Mouse (Mus musculus) hindbrain, embryonic 12.5 days (tissue): ENCODE results near the gene Eif4enif1. TPM values are rescaled to one million over a fixed set of nuclear protein-coding genes. Genes with fewer than 3 reads are reported as not detected.

Experiments
- ATAC-seq: fragments of 200-750 bp; cut with Nextera tagmentation; 2 replicates; pipeline ENCODE4 v1.8.0; 2017; ENCODE audit warnings: moderate TSS enrichment; ENCODE audit not compliant: low FRiP score
- H3K27ac ChIP-seq: fragments of 300-500 bp; sonication (generic); 2 replicates; pipeline ENCODE4 v1.5.1; 2016; ENCODE audit warnings: mild to moderate bottlenecking
- H3K27me3 ChIP-seq: fragments of 300-500 bp; sonication (generic); 2 replicates; pipeline ENCODE4 v1.6.1; 2016; ENCODE audit warnings: mild to moderate bottlenecking
- H3K36me3 ChIP-seq: fragments of 300-500 bp; sonication (generic); 2 replicates; pipeline ENCODE4 v1.6.1; 2016; ENCODE audit warnings: mild to moderate bottlenecking
- H3K4me1 ChIP-seq: fragments of 300-500 bp; sonication (generic); 2 replicates; pipeline ENCODE4 v1.6.1; 2016
- H3K4me2 ChIP-seq: fragments of 300-500 bp; sonication (generic); replicated peaks from 2 replicates; pipeline ENCODE4 v1.6.1; 2016; ENCODE audit warnings: mild to moderate bottlenecking
- H3K4me3 ChIP-seq: fragments of 300-500 bp; sonication (generic); 2 replicates; pipeline ENCODE4 v1.5.1; 2016; ENCODE audit warnings: mild to moderate bottlenecking
- H3K9ac ChIP-seq: fragments of 300-500 bp; sonication (generic); 2 replicates; pipeline ENCODE4 v1.6.1; 2016; ENCODE audit warnings: mild to moderate bottlenecking, moderate library complexity
- H3K9me3 ChIP-seq: fragments of 300-500 bp; sonication (generic); replicated peaks from 2 replicates; pipeline ENCODE4 v1.6.1; 2016; ENCODE audit warnings: mild to moderate bottlenecking
- WGBS: fragments of 180-500 bp; shearing (Covaris S2); methylation state at CpG from one replicate; pipeline ENCODE4 v1.1.7; 2016; 5-methylcytosine and 5-hydroxymethylcytosine counted together
- polyA plus RNA-seq: library from polyadenylated mRNA; unstranded; fragments of >200 nt; fragmentation: Nextera tagmentation; extraction: Ambion mirVana; gene quantifications from 2 replicates; pipeline ENCODE4 v1.2.1, GENCODE M21; 2016

Eif4enif1 gene
- polyA plus RNA-seq, 1 experiment from 2014 or later: 58.8 TPM

DNA sequence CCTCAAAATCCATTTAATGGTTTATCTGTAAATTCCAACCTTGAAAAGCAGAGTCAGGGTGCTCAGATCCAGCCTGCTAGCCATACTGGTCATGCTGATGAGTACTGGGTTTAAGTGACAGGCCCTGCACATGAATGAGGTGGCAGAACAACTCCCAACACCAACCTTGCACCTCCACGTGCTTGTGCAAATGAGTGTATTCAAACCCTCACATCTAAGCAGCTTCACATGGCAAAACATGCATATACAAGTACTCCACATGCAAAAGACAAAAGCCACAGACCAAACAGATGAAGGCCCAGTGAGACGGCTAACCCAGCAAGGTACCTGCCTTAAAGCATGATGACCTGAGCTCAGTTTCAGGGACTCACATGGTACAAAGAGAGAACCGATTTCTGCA lies 83.7 kb downstream of the Eif4enif1 start:
- 84% methylated on average over 3 of the region's 3 CpGs for WGBS

DNA sequence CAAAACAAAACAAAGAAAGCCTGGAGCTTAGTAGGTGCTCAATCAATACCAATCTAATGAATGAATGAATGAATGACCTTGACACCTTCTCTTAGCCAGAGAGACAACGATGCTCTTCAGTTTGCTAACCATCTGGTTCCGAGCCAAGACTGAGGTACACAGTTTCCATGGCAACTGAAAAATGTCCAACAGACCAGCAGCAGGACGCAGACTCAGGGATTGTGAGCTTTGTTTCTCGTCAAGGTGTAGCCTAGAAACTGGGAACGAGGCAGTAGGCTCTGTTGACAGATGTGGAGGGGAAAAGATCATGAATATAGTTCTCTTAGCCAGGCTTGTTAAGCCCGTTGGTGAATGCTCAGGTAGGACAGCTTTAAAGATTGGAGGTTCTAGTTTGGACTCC lies 84.9 kb downstream of the Eif4enif1 start:
- 0 out of 2 replicates have a peak overlapping the region, but pooled peaks have one; percentile 23 for H3K27ac ChIP-seq

More for the DNA sequence above, 83.7 kb downstream of the Eif4enif1 start:
- no peaks in the 10 kb centered on the region for H3K27me3 ChIP-seq
- no peak overlapping the region for H3K27ac ChIP-seq
- no peak for ATAC-seq
- no peak overlapping the region for H3K4me3 ChIP-seq
- H3K9ac ChIP-seq: no peak overlapping the region
- peaks cover 13% of the 10 kb centered on the region for H3K4me1 ChIP-seq
- peaks cover 5% of the 10 kb centered on the region for H3K9me3 ChIP-seq
- no peak overlapping the region for H3K4me2 ChIP-seq
- no peaks in the 10 kb centered on the region for H3K36me3 ChIP-seq

DNA sequence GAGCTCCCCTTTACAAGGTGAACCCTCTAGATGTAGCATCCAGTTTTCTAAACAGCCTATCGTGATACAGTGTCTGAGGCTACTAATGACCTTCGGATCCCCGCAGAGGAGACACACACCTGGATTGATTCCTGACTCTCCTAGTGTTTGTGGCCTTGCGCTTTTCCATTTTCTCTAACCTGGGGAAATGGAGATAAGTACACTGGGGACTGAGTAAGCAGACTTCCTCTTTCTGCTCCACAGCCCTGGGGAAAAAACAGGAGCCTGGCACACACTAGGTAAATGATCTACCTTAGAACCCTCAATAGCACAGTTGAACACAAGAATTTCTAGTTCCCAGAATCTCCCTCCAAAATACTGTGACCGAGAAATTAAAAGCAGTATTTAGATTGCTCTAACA lies 85.7 kb downstream of the Eif4enif1 start:
- no peak for ATAC-seq
- 68% methylated on average over 5 of the region's 5 CpGs for WGBS
- Histone ChIP-seq H3K4me2 (peak overlapping the region; percentile 99), H3K36me3 (no peaks in the 10 kb centered on the region), H3K4me1 (peaks cover 16% of the 10 kb centered on the region), H3K27me3 (no peaks in the 10 kb centered on the region), H3K4me3 (no peak overlapping the region), H3K9ac (peak overlapping the region; percentile 96; the same call in 1 of the 2 replicates), H3K27ac (0 out of 2 replicates have a peak overlapping the region, but pooled peaks have one; percentile 100), H3K9me3 (no peaks in the 10 kb centered on the region)

More for the DNA sequence above, 84.9 kb downstream of the Eif4enif1 start:
- H3K4me1 ChIP-seq: peaks cover 13% of the 10 kb centered on the region
- no peak for ATAC-seq
- no peaks in the 10 kb centered on the region for H3K36me3 ChIP-seq
- no peaks in the 10 kb centered on the region for H3K9me3 ChIP-seq
- H3K9ac ChIP-seq: no peak overlapping the region
- no peak overlapping the region for H3K4me3 ChIP-seq
- 31% methylated on average over 6 of the region's 6 CpGs for WGBS
- no peaks in the 10 kb centered on the region for H3K27me3 ChIP-seq
- no peak overlapping the region for H3K4me2 ChIP-seq

DNA sequence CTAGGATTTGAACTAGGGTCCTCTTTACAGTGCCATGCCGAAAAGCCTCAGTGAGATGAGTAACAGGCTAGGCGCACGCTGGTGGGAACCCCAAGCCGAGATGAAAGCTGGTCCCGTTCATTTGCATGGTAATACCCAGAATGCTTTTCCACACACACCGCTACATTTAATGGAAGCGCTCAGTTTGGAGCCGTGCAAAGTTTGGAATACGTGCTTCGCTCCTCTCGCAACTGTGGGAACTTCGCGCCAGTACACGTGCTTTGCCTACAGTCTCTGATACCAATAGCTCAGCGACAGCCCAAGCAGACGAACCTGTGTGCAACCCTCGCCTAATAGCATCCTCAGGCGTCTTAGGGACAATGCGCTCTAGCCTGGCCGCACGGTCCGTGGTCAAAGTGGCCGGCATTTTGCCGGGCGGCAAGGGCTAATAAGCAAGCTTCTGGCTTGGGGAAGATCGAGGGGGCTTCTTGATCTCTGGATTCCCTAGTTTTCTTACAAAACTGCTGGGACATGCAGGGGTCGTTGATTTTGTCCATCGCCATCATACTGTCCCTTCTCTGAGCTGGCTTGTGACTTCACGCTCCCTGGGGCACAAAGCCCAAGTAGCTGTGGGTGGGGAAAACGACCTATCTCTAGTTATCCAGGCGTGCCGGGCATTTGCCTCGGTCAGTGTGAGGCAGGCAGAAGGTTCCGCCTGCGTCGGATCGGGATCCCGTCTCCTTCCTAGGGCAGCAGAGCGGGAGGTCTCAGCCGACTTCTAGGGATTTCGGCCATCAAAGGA lies 86.5 kb downstream of the Eif4enif1 start, which contains the start of gene Patz1:
TSS of gene Patz1 (plus strand) at position 354 of the 781 bp plus-strand sequence.
- Histone ChIP-seq H3K4me2 (peak within 1 kb of the TSS; percentile 99), H3K27me3 (no peaks in the 10 kb centered on the region), H3K4me1 (peaks cover 24% of the 10 kb centered on the region), H3K4me3 (peak within 1 kb of the TSS; percentile 92), H3K36me3 (no peaks in the 10 kb centered on the region), H3K27ac (peak within 1 kb of the TSS; percentile 100), H3K9me3 (no peaks in the 10 kb centered on the region), H3K9ac (peak within 1 kb of the TSS; percentile 96)
- peak; percentile 41 for ATAC-seq
- WGBS: under 1% methylated on average over 41 of the region's 41 CpGs

DNA sequence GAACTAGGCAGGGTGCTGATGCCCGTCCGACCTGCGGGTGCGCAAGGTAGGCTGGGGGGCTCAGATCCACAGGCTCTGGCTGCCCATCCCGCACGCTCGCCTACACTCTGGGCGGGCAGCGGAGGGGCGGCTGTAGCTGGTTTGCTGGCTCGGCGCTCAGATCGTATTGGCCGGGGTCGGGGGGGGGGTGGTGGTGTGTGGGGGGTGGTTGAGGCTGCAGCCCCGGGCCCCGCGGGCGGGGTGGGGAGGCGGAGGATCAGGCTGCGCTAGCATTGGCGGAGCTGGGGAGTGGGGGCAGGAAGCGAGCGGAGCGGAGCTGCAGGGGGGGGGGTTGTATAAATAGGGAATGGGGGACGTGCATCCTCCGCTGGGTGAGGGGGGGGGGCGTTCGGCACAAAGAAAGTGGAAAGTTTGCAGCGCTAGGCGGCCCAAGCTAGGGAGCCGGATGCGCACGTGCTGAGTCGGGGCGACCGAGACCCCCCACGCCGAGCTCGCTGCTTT lies 87.2 kb downstream of the Eif4enif1 start:
- H3K4me3 ChIP-seq: peak overlapping the region; percentile 92
- peak overlapping the region; percentile 99 for H3K4me2 ChIP-seq
- no peaks in the 10 kb centered on the region for H3K27me3 ChIP-seq
- ATAC-seq: peak; percentile 82
- 2% methylated on average over 33 of the region's 40 CpGs for WGBS
- H3K27ac ChIP-seq: peak overlapping the region; percentile 100
- peaks cover 30% of the 10 kb centered on the region for H3K4me1 ChIP-seq
- H3K9ac ChIP-seq: peak overlapping the region; percentile 96
- peaks cover 5% of the 10 kb centered on the region for H3K36me3 ChIP-seq
- no peaks in the 10 kb centered on the region for H3K9me3 ChIP-seq

DNA sequence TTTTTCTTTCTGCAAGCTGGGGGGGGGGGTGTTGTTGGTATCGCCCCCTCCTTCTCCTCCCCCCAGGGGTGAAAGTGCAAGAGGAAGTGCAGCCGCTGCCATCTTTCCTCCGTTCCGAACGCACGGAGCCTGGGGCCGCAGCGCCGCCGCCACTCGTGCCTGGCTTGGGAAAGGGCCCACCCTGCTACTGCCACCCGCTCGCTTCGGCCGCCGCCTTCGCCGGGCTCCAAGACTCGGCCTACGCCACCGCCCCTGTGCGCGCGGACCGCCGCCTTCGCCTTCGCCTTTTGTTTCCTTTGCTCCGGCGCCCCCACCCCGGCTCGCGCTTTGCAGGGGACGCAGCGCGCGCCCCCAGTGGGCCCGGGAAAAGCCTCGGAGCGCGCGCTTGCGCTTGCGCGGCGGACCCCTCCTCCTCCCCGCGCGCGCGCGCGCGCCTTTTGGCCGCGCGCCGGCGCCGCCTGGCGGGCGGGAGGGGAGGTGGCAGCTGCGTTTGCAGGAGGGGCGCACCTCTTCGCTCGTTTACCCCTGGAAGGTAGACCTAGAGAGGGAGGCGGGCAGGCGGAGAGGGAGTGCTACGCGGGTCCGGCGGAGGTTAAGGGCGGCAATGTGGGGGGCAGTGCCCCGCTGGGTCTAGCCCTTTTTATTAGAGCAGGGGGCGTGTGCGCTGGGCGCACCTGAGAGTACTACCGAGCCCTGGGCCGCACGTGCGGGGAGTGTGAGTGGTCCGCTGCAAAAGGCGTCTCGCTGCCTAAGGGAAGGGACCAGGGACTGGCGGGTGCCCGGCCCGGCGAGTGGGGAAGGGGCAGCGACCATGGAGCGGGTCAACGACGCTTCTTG lies 87.8 kb downstream of the Eif4enif1 start:
- Histone ChIP-seq H3K9me3 (no peaks in the 10 kb centered on the region), H3K4me1 (peaks cover 37% of the 10 kb centered on the region), H3K36me3 (peaks cover 11% of the 10 kb centered on the region), H3K27me3 (no peaks in the 10 kb centered on the region), H3K9ac (peak overlapping the region; percentile 96), H3K27ac (peak overlapping the region; percentile 100), H3K4me2 (peak overlapping the region; percentile 99), H3K4me3 (peak overlapping the region; percentile 92)
- ATAC-seq: peak; percentile 57
- under 1% methylated on average over 71 of the region's 92 CpGs for WGBS

DNA sequence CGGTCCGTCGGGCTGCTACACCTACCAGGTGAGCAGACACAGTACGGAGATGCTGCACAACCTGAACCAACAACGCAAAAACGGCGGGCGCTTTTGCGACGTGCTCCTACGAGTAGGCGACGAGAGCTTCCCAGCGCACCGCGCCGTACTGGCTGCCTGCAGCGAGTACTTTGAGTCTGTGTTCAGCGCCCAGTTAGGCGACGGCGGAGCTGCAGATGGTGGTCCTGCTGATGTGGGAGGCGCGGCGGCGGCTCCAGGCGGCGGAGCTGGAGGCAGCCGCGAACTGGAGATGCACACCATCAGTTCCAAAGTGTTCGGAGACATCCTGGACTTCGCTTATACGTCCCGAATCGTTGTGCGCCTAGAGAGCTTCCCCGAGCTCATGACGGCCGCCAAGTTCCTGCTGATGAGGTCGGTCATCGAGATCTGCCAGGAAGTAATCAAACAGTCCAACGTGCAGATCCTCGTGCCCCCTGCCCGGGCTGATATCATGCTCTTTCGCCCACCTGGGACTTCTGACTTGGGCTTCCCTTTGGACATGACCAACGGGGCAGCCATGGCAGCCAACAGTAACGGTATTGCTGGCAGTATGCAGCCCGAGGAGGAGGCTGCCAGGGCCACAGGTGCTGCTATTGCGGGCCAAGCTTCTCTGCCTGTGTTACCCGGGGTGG lies 88.6 kb downstream of the Eif4enif1 start:
- peaks cover 18% of the 10 kb centered on the region for H3K36me3 ChIP-seq
- peak overlapping the region; percentile 100 for H3K27ac ChIP-seq
- no peaks in the 10 kb centered on the region for H3K9me3 ChIP-seq
- peak overlapping the region; percentile 99 for H3K4me2 ChIP-seq
- H3K9ac ChIP-seq: peak overlapping the region; percentile 96
- under 1% methylated on average over 50 of the region's 50 CpGs for WGBS
- peaks cover 44% of the 10 kb centered on the region for H3K4me1 ChIP-seq
- no peak for ATAC-seq
- peak overlapping the region; percentile 92 for H3K4me3 ChIP-seq
- no peaks in the 10 kb centered on the region for H3K27me3 ChIP-seq

DNA sequence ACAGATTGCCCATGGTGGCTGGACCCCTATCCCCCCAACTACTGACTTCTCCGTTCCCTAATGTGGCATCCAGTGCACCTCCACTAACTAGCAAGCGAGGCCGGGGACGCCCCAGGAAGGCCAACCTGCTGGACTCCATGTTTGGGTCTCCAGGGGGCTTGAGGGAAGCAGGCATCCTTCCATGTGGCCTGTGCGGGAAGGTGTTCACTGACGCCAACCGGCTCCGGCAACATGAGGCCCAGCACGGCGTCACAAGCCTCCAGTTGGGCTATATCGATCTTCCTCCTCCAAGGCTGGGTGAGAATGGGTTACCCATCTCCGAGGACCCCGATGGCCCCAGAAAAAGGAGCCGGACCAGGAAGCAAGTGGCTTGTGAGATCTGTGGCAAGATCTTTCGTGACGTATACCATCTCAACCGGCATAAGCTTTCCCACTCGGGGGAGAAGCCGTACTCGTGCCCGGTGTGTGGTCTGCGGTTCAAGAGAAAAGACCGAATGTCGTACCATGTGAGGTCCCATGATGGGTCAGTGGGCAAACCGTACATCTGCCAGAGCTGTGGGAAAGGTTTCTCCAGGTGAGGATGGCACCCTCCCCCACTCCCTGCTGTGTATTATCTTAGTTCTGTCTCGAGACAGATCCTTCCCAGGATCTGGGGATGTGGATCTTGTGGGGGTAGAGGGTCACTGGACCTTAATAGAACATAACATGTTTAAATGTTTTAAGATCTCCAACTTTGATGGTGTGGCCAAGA lies 89.3 kb downstream of the Eif4enif1 start:
- H3K27me3 ChIP-seq: no peaks in the 10 kb centered on the region
- ATAC-seq: no peak
- H3K4me1 ChIP-seq: peaks cover 51% of the 10 kb centered on the region
- peak overlapping the region; percentile 100 for H3K27ac ChIP-seq
- H3K9me3 ChIP-seq: no peaks in the 10 kb centered on the region
- H3K4me3 ChIP-seq: peak overlapping the region; percentile 92
- peak overlapping the region; percentile 99 for H3K4me2 ChIP-seq
- peaks cover 25% of the 10 kb centered on the region for H3K36me3 ChIP-seq
- peak overlapping the region; percentile 96 for H3K9ac ChIP-seq
- WGBS: under 1% methylated on average over 26 of the region's 26 CpGs

DNA sequence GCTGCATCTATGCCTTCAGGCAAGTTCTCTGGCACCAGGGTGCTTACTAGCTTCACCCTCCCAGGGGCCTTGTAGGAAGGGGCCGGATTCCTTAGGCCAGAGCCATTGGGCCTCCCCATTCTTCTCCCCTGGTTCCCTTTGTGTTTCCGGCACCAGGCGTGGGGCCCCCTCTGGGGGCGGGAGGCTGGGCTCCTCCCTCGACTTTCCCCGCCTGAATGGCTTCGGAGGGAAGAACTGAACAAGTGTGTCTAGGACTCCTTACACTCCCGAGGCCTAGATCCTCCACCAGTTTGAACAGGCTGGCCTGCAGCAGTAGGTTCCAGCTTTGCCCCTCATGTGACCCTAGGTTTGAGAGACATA lies 89.8 kb downstream of the Eif4enif1 start:
- Histone ChIP-seq H3K36me3 (peaks cover 31% of the 10 kb centered on the region), H3K4me2 (peak overlapping the region; percentile 99), H3K9ac (peak overlapping the region; percentile 96), H3K27ac (peak overlapping the region; percentile 100), H3K9me3 (no peaks in the 10 kb centered on the region), H3K4me3 (peak overlapping the region; percentile 92), H3K4me1 (peaks cover 57% of the 10 kb centered on the region), H3K27me3 (no peaks in the 10 kb centered on the region)
- WGBS: 0% methylated on average over 8 of the region's 8 CpGs
- peak; percentile 15 for ATAC-seq

DNA sequence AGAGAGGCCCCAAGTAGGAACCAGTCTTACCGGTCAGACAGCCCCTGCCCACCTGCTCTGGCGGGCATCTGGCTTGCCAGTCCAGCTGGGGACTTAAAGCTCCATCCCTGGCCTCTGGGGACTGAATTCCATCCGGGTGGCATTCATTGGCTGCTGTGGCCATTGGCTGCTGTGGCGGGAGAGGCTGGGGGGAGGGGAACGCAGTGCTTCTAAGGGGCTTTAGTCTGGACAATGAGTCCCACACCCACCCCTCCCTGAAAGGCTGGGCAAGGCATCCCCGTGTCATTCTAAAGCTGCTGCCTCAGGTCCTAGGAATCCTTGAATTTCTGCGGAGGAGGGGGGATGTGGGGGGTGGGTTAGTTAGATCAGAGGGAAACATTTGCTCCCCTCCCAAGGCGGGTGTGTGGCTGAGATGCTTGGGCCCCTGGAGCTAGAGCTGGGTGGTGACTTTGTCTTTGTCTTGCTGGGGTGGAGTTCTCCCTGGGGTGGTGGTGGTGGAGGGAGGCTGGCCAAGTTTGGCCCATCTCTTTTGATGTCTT lies 90.6 kb downstream of the Eif4enif1 start:
- peak; percentile 47 for ATAC-seq
- H3K4me1 ChIP-seq: peaks cover 57% of the 10 kb centered on the region
- H3K4me3 ChIP-seq: peak overlapping the region; percentile 92
- peaks cover 38% of the 10 kb centered on the region for H3K36me3 ChIP-seq
- WGBS: 1% methylated on average over 8 of the region's 8 CpGs
- H3K9ac ChIP-seq: peak overlapping the region; percentile 96
- H3K27ac ChIP-seq: peak overlapping the region; percentile 100
- no peaks in the 10 kb centered on the region for H3K27me3 ChIP-seq
- H3K4me2 ChIP-seq: peak overlapping the region; percentile 99
- no peaks in the 10 kb centered on the region for H3K9me3 ChIP-seq

DNA sequence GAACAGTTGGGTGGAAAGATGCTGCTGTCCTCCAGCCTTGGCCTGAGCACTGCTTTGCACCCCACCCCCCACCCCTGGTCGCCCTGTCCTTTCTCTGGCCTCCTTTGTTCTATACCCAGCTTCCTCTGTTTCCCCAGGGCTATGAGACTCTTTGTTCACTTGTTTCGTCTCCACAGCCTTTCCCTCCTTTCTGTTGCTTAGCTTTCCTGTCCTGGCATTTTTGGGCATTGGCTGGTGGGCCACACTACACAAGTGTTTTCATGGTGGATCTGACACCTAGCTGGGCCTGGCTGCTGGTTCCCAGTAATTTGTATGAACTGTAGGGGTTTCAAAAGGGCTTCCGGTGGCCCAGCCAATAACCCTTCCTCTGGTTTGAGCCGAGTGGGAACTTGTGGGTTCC lies 91.2 kb downstream of the Eif4enif1 start:
- Histone ChIP-seq H3K36me3 (peaks cover 44% of the 10 kb centered on the region), H3K27ac (peak overlapping the region; percentile 100), H3K9me3 (no peaks in the 10 kb centered on the region), H3K4me2 (peak overlapping the region; percentile 99), H3K4me3 (peak overlapping the region; percentile 92), H3K4me1 (peaks cover 52% of the 10 kb centered on the region), H3K27me3 (no peaks in the 10 kb centered on the region), H3K9ac (peak overlapping the region; percentile 96)
- ATAC-seq: no peak
- 13% methylated on average over 4 of the region's 4 CpGs for WGBS
